Mouse (Mus musculus): ENCODE data around the gene Fam19a2. TPM values are rescaled to one million over a fixed set of nuclear protein-coding genes. Genes with fewer than 3 reads are reported as not detected.

The Fam19a2 gene
- polyA plus RNA-seq, 1 experiment from 2014 or later = 29.8 TPM

Other genes starting within 250 kb of the Fam19a2 start
- 26.9 and 29.6 TPM in 2 replicates for gene Mon2, start 187.5 kb upstream of the Fam19a2 start, polyA plus RNA-seq (2015; fragmentation: Nextera tagmentation; extraction: Ambion mirVana)
- 60.2 and 67.7 TPM in 2 replicates for gene Usp15, start 67.0 kb upstream of the Fam19a2 start, polyA plus RNA-seq (2015; fragmentation: Nextera tagmentation; extraction: Ambion mirVana)

Measured in midbrain, embryonic 13.5 days (tissue).